Mouse (Mus musculus) liver, embryonic 11.5 days (tissue): Measurements from ENCODE around the gene Tsc22d3. TPM values are rescaled to one million over a fixed set of nuclear protein-coding genes. Genes with fewer than 3 reads are reported as not detected.
"Not testable (repeated sequence)": the region's sequence is repeated elsewhere in the genome, so short reads cannot be mapped to it uniquely, and the experiment has no call there.

Source experiments
- ATAC-seq: fragments of 200-750 bp; cut with Nextera tagmentation; replicated peaks from 2 replicates; pipeline ENCODE4 v1.8.0; 2017; ENCODE audit warnings: moderate number of reproducible peaks, mild to moderate bottlenecking, moderate TSS enrichment, moderate library complexity; ENCODE audit not compliant: low FRiP score
- DNase-seq: peaks from one replicate; pipeline ENCODE4 v3.0.0-alpha.2; 2017; ENCODE audit warnings: low spot score
- H3K27ac ChIP-seq: fragments of 300-500 bp; sonication (generic); 2 replicates; pipeline ENCODE4 v1.5.1; 2014; ENCODE audit warnings: mild to moderate bottlenecking, low read depth, low read length, control low read depth
- H3K27me3 ChIP-seq: fragments of 300-500 bp; sonication (generic); replicated peaks from 2 replicates; pipeline ENCODE4 v1.6.1; 2014; ENCODE audit warnings: low read length, mixed read lengths; ENCODE audit not compliant: control insufficient read depth, insufficient read depth
- H3K36me3 ChIP-seq: fragments of 300-500 bp; sonication (generic); 2 replicates; pipeline ENCODE4 v1.6.1; 2014; ENCODE audit warnings: mild to moderate bottlenecking, low read length, moderate library complexity, mixed read lengths; ENCODE audit not compliant: control insufficient read depth, insufficient read depth
- H3K4me1 ChIP-seq: fragments of 300-500 bp; sonication (generic); replicated peaks from 2 replicates; pipeline ENCODE4 v1.6.1; 2014; ENCODE audit warnings: low read length, mixed read lengths; ENCODE audit not compliant: control insufficient read depth, insufficient read depth
- H3K4me2 ChIP-seq: fragments of 300-500 bp; sonication (generic); 2 replicates; pipeline ENCODE4 v1.6.1; 2014; ENCODE audit warnings: mild to moderate bottlenecking, control low read depth, moderate library complexity
- H3K4me3 ChIP-seq: fragments of 300-500 bp; sonication (generic); 2 replicates; pipeline ENCODE4 v1.5.1; 2014; ENCODE audit warnings: low read depth, low read length, control low read depth
- H3K9ac ChIP-seq: fragments of 300-500 bp; sonication (generic); 2 replicates; pipeline ENCODE4 v1.6.1; 2014; ENCODE audit warnings: low read depth, low read length, control low read depth
- H3K9me3 ChIP-seq: fragments of 300-500 bp; sonication (generic); 2 replicates; pipeline ENCODE4 v1.6.1; 2016; ENCODE audit warnings: low read length, inconsistent platforms, mixed read lengths; ENCODE audit not compliant: control insufficient read depth
- WGBS: fragments of 180-500 bp; shearing (Covaris S2); extraction: QIAGEN DNeasy Blood & Tissue Kit; methylation state at CpG from one replicate; pipeline ENCODE4 v1.1.7; 2014; 5-methylcytosine and 5-hydroxymethylcytosine counted together
- polyA plus RNA-seq: library from polyadenylated mRNA; unstranded; fragments of >200 nt; fragmentation: Nextera tagmentation; extraction: Ambion mirVana; gene quantifications from 2 replicates; pipeline ENCODE4 v1.2.1, GENCODE M21; 2014

The Tsc22d3 gene
- polyA plus RNA-seq, 1 experiment from 2014 or later: 32.2 TPM

DNA sequence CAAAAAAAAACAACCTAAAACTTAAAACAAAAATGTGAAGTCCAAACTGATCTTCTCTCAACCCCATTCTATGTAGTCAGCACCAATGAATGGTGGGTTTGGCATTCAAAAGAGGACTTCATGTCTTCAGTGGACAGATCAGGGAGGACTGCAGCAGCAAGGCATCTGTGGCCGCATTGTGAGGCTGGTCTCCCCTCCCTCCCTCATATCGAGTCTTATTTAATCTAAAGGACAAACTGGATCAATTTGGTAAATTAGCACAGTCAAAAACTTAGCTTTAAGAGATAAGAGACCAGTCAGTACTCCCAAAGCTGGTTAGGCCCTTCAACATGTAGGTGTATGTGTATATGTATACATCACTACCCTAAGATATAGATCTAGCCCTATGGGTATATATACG, 60.6 kb downstream of the Tsc22d3 start:
- WGBS: 87% methylated on average over 3 of the region's 3 CpGs
- not testable (repeated sequence) for H3K9me3 ChIP-seq, H3K9ac ChIP-seq, H3K27me3 ChIP-seq, H3K4me1 ChIP-seq, DNase-seq, H3K4me2 ChIP-seq, ATAC-seq, H3K36me3 ChIP-seq, H3K4me3 ChIP-seq, H3K27ac ChIP-seq

DNA sequence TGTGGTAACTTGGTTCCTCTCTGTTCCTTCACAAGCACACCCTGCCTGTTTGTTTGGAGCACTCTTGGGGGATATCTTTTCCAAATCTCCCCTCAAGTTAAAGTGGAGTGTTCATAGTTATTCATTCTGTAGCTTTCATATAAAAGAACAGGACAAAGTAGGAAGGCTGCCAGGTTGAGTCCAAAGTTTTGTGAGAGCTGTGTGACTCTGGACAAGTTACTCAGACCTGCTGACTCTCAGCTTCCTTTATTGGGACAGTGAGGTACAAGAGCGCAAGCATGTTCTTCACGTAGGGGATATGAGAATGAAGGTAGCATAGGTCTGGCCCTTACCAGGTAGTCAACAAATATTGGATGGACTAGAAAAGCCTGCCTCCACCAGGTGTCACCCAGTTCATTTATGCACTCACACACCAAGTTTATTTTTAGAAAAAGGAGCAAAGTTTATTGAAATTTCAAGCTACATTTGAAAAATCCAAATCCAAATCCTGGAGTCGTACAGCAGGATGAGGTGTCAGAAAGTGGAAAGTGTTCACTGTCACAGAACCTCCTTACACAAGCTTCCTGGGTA, 61.3 kb downstream of the Tsc22d3 start:
- Histone ChIP-seq H3K9me3 (no peaks in the 10 kb centered on the region), H3K36me3 (no peaks in the 10 kb centered on the region), H3K27me3 (peaks cover 7% of the 10 kb centered on the region), H3K27ac (no peak overlapping the region), H3K9ac (no peak overlapping the region), H3K4me1 (no peaks in the 10 kb centered on the region; the same call in 1 of the 2 replicates), H3K4me2 (no peak overlapping the region), H3K4me3 (no peak overlapping the region)
- ATAC-seq: no peak
- no peak for DNase-seq
- 81% methylated on average over 3 of the region's 3 CpGs for WGBS

DNA sequence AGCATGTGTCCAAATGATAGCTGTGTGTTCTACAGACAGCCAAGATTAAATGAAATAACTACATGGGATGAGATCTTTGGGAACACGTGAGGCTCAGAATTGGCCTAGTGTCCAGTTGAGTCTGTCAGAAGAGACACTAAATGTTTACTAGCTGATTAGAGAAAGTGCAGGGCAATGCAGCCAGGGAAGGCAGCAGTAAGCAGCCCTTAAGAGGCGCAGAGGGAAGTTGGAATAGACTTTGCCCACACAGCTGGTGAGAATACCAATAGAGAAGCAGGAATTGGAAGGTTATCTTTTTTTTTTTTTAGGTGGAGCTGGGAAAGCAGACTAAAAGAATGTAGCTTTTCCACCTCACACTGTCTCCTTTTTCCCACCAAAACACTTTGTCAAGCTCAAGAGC, 61.8 kb downstream of the Tsc22d3 start:
- Histone ChIP-seq H3K27ac (no peak overlapping the region), H3K27me3 (peaks cover 7% of the 10 kb centered on the region)
- WGBS: 66% methylated on average over 2 of the region's 2 CpGs

DNA sequence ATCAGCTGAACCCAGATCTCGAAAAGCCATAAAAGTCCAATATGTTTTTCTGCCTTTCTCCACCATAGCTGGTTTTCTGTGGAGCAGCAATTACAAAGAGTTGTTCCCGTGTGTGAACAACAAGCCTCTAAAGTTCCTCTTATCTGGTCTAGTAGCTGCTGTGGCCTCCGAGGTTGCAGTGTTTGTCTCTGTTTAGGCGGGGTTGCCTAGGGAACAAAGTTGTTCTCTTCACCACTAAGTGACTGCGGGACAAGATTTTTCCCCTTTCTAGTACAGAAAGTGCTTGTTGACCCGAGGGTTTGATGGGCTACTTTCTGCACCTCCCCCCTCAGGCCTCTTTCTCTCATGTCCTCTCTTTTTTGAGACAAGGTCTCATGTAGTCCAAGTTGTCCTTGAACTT, 62.8 kb downstream of the Tsc22d3 start:
- no peak overlapping the region for H3K4me3 ChIP-seq
- no peak for DNase-seq
- ATAC-seq: no peak
- H3K27me3 ChIP-seq: peaks cover 7% of the 10 kb centered on the region
- 36% methylated on average over 6 of the region's 6 CpGs for WGBS
- no peaks in the 10 kb centered on the region; the same call in 1 of the 2 replicates for H3K4me1 ChIP-seq
- no peak overlapping the region for H3K4me2 ChIP-seq
- H3K9me3 ChIP-seq: no peaks in the 10 kb centered on the region
- H3K9ac ChIP-seq: no peak overlapping the region
- H3K27ac ChIP-seq: no peak overlapping the region
- H3K36me3 ChIP-seq: no peaks in the 10 kb centered on the region

More for the DNA sequence above, 61.8 kb downstream of the Tsc22d3 start:
- no peaks in the 10 kb centered on the region for H3K9me3 ChIP-seq
- no peak overlapping the region for H3K4me2 ChIP-seq
- H3K4me3 ChIP-seq: no peak overlapping the region
- H3K36me3 ChIP-seq: no peaks in the 10 kb centered on the region
- no peaks in the 10 kb centered on the region; the same call in 1 of the 2 replicates for H3K4me1 ChIP-seq
- H3K9ac ChIP-seq: no peak overlapping the region
- ATAC-seq: no peak
- DNase-seq: no peak

DNA sequence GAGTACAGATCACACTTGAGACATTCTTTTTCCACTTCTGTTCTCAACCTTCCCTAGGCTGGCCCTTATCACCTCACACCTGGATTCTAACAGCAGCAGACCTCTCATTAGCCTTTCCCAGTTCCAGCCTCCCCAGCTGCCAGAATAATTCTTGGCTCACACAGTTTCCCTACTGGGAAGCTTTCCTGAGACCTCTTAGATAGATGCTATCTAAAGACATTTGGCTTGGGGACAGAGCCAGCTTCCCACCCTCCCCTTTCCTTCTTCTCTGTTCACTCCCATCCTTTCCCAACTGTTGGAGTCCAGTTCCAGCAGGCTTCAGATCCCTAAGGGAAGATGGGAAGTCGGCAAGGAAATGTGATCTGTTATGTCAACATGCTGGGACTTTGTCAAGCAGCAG, 65.0 kb downstream of the Tsc22d3 start:
- ATAC-seq (no peak), DNase-seq (no peak)
- no peaks in the 10 kb centered on the region; the same call in 1 of the 2 replicates for H3K4me1 ChIP-seq
- H3K4me2 ChIP-seq: no peak overlapping the region
- H3K27me3 ChIP-seq: peaks cover 3% of the 10 kb centered on the region; the same call in 1 of the 2 replicates
- no peaks in the 10 kb centered on the region for H3K9me3 ChIP-seq
- H3K4me3 ChIP-seq: no peak overlapping the region
- H3K36me3 ChIP-seq: no peaks in the 10 kb centered on the region
- H3K27ac ChIP-seq: no peak overlapping the region
- WGBS: 43% methylated on average over 1 of the region's 1 CpGs
- H3K9ac ChIP-seq: no peak overlapping the region

DNA sequence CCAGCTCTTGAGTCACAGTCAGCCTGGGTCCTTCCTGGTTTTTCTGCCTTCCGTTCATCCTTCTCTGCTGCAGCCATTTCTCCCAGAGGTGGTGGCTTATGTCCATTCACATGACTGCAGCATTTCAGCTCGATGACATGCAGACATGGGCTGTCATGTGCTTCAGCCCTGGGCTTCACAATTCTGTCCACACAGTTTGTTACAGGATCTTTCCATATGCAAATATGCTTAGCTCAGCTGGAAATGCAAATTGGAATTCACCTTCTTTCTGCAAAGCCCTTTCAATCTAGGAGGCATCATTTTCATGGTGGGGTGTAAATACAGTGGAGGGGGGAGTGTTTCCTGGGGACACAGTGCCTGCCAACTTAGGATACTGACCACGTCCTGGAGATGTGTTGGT, 66.2 kb downstream of the Tsc22d3 start:
- DNase-seq (no peak), ATAC-seq (no peak)
- H3K4me1 ChIP-seq: no peaks in the 10 kb centered on the region; the same call in 1 of the 2 replicates
- no peak overlapping the region for H3K4me2 ChIP-seq
- no peaks in the 10 kb centered on the region for H3K36me3 ChIP-seq
- no peaks in the 10 kb centered on the region for H3K9me3 ChIP-seq
- H3K27me3 ChIP-seq: peaks cover 3% of the 10 kb centered on the region; the same call in 1 of the 2 replicates
- H3K4me3 ChIP-seq: no peak overlapping the region
- no peak overlapping the region for H3K27ac ChIP-seq
- H3K9ac ChIP-seq: no peak overlapping the region
- WGBS: 69% methylated on average over 3 of the region's 3 CpGs

DNA sequence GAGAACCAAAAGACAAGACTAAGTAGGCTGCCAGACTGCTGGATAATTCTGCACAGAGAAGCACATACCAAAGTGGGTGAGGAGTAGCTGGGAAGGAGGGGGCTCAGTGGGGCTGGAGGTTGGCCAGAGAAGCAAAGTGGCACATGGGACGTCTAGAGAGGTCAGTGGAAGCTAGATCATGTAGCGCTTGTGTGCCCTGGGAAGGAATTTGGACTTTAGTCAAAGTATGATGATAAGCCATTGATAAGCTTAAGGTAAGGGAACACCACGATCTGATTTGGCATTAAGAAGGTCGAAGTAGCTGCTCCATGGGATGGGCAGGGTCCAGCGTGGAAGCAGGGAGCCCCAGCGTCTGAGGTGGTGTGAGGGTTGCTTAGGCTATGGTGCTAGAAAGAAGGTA, 68.1 kb downstream of the Tsc22d3 start:
- H3K9ac ChIP-seq: no peak overlapping the region
- DNase-seq (no peak), ATAC-seq (no peak)
- no peaks in the 10 kb centered on the region; the same call in 1 of the 2 replicates for H3K27me3 ChIP-seq
- no peaks in the 10 kb centered on the region for H3K36me3 ChIP-seq
- H3K4me3 ChIP-seq: no peak overlapping the region
- H3K4me2 ChIP-seq: no peak overlapping the region
- H3K9me3 ChIP-seq: no peaks in the 10 kb centered on the region
- WGBS: 76% methylated on average over 6 of the region's 6 CpGs
- H3K27ac ChIP-seq: no peak overlapping the region
- H3K4me1 ChIP-seq: no peaks in the 10 kb centered on the region; the same call in 1 of the 2 replicates

DNA sequence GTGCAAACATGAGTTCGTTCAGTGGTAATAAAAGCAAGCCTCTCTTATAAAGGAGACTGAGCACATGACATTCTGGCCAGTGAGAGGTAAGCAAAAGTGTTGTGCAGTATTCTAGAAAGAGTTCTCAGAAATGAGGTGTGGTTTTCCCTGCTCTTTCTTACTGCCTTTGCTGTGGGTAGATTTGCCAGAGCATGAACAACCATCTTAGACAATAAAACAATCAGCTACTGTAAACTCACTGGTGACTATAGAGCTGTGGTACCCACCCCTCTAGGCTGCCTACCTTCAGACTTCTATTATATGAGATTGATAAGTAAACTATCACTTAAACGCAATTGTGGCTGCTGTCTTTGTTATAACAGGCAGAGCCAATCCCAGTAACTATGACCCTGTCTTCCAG, 69.1 kb downstream of the Tsc22d3 start:
- WGBS: 74% methylated on average over 2 of the region's 2 CpGs
- no peak for DNase-seq

DNA sequence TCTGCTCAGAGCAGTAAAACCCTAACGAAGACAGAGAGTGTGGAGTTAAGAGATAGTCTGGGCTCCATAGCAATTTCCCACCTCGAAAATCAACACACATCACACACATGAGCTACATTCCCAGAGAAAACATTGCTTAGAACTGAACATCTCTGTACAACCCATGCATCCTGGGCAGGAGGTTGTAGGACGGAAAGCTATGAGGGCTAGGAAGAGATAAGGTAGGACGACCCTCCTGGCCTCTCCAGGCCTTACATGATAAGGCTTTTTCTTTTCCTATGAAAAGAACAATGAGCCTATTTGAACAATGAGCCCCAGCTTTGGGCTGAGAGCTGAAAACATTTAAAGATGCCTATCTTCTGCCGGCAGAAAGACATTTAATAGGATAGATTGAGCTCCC, 69.8 kb downstream of the Tsc22d3 start:
- Histone ChIP-seq H3K9ac (no peak overlapping the region), H3K4me3 (no peak overlapping the region), H3K9me3 (no peaks in the 10 kb centered on the region), H3K27me3 (peaks cover 4% of the 10 kb centered on the region), H3K27ac (no peak overlapping the region), H3K36me3 (no peaks in the 10 kb centered on the region), H3K4me2 (no peak overlapping the region), H3K4me1 (no peaks in the 10 kb centered on the region; the same call in 1 of the 2 replicates)
- 55% methylated on average over 5 of the region's 5 CpGs for WGBS
- ATAC-seq: peak; percentile 56; the same call in 1 of the 2 replicates
- DNase-seq: no peak

More for the DNA sequence above, 69.1 kb downstream of the Tsc22d3 start:
- H3K27ac ChIP-seq: no peak overlapping the region
- no peaks in the 10 kb centered on the region; the same call in 1 of the 2 replicates for H3K27me3 ChIP-seq
- H3K9ac ChIP-seq: no peak overlapping the region
- no peaks in the 10 kb centered on the region for H3K9me3 ChIP-seq
- H3K4me3 ChIP-seq: no peak overlapping the region
- no peak overlapping the region for H3K4me2 ChIP-seq
- ATAC-seq: no peak
- no peaks in the 10 kb centered on the region for H3K36me3 ChIP-seq
- no peaks in the 10 kb centered on the region; the same call in 1 of the 2 replicates for H3K4me1 ChIP-seq
